Mouse (Mus musculus): ENCODE measurements around the gene Ostf1.

Ostf1 gene

GRCm38 (mm10) chr19:18644084-18644483 is 12.5 kb upstream of the Ostf1 start:
- DNase-seq = no peak

GRCm38 (mm10) chr19:18643411-18643810 is 11.8 kb upstream of the Ostf1 start:
- no peak for DNase-seq

- DNase-seq = no peak
Measured at GRCm38 (mm10) chr19:18641001-18641400, 9.4 kb upstream of the Ostf1 start.

DNA sequence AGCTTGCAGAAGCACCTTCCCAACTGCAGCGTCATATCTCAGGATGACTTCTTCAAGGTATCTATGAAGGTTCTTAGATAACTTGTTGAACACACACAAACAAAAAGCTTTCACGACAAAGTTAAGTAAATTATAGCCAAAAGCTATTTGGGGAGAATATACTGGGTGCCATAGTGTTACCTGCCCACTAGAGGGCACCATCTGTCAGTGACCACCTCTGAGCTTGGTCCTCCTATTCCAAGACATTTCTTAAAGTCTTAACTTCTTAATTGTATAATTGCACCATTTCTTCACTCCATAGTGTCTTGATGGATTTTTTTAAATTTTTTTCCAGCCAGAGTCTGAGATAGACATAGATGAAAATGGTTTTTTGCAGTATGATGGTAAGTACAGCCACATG is 7.9 kb upstream of the Ostf1 start:
- DNase-seq = no peak

DNA sequence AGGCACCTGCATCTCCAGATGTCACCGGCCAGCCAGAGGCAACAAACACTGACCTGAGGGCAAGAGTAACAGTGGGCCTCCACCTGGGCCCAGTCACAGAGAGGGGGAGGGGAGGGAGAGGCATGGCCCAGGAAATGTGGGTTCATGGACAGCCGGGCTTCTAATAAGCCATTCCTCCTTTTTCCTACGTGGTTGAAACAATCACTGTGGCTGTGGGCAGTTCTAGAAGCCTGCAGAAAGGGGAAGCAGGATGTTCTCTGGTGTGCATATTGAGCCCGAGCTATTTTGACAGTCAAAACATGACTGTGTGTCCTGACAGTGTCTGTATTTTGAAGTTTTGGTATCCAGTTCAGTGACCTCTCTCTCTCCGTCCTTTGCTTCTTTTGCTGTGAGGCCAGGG is 7.3 kb upstream of the Ostf1 start:
- peak in 1 of 2 experiments; percentile 33 for DNase-seq

GRCm38 (mm10) chr19:18637954-18638353 is 6.3 kb upstream of the Ostf1 start:
- DNase-seq = no peak

DNA sequence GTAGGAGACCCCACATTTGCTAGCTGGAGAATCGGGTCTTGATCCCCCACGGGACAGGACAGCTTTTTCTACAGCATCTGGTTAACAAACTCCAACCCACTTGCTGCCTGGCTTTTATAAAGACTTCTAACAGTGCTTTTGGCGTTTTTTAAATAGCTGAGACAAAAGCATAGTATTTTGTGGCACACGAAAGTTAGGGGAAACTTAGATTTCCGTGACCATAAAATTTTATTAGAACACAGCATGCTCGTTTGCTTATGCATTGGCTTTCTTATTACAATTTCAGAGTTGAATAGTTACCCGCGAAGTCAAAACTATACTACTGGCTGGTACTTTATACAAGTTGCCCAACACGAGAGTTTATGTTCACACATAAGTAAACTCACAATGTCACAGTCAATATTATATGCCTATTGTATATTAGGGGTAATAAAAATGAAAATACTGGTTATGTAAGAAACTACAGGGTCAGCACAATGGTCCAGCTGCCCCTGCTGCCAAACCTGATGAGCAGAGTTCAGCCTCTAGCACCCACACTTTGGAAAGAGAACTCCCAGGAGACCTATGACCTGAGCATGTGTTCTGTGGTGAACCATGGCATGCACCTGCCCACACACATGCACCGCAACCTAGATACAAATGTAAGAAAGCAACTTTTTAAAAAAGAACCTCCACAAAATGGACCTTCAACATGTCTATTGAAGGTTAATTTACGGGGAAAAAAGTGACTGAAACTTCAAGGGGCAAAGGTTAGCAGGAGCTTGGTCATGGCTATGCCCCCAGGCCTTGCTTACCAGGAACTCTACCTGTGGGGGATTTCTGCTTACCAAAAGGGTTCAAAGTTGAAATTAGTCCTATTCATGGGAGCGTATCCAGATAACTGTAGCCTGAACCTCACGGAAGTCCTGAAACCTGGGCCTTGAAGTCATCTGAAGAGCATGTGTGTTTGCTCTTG is 885 bp upstream of the Ostf1 start:
- DNase-seq = no peak

DNA sequence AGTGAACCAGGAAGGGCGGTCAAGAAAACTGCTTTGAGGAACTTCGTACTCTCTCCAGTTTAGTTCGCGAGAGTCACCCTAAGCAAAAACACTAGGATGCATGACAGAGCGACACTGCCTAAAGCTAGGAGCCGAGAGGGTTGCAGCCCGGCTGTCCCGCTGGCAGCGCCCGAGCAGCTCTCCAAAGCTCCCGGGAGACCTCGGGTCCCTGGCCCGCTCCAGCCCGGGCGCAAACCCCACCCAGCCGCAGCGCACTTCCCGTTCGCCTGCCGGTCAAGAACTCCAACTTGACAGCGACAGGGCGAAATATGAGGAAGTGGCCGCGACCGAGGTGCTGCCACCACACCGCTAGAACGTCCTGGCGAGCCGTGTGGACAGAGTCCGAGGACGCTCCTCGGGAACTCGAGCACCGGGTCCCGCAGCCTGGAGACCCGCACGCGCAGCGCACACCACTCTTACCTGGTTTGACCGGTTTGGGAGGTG is 421 bp downstream of the Ostf1 start:
- DNase-seq = peak; percentile 65 to 73

GRCm38 (mm10) chr19:18630221-18631119 is 1.2 kb downstream of the Ostf1 start:
- no peak for DNase-seq

GRCm38 (mm10) chr19:18629589-18629988 is 2.0 kb downstream of the Ostf1 start:
- DNase-seq = no peak

GRCm38 (mm10) chr19:18623894-18624293 is 7.7 kb downstream of the Ostf1 start:
- DNase-seq = no peak

- DNase-seq = no peak
Measured at GRCm38 (mm10) chr19:18619691-18620090, 11.9 kb downstream of the Ostf1 start.

GRCm38 (mm10) chr19:18619060-18619459 is 12.6 kb downstream of the Ostf1 start:
- no peak for DNase-seq

DNA sequence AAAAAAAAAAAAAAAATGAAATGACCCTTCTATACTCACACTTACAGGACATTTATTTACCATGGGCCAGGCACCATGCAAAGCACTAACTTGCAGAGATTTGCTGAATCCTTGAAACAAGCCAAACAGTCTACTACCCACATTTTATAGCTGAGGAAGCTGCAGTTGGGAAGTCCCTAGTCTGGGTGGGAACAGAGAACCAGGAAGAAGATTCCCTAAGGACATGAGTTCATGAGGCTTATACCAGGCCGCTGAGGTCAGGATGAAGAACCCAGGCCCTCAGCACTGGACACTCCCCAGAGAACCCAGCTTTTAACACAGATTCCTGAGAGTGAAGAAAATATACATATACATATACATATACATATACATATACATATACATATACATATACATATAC is 14.1 kb downstream of the Ostf1 start:
- DNase-seq = no peak

GRCm38 (mm10) chr19:18615680-18616240 is 15.9 kb downstream of the Ostf1 start:
- no peak for DNase-seq

- DNase-seq = no peak
Measured at GRCm38 (mm10) chr19:18614337-18614736, 17.3 kb downstream of the Ostf1 start.

GRCm38 (mm10) chr19:18608975-18609374 is 22.6 kb downstream of the Ostf1 start:
- DNase-seq = no peak

GRCm38 (mm10) chr19:18607907-18608306 is 23.7 kb downstream of the Ostf1 start:
- no peak for DNase-seq

DNA sequence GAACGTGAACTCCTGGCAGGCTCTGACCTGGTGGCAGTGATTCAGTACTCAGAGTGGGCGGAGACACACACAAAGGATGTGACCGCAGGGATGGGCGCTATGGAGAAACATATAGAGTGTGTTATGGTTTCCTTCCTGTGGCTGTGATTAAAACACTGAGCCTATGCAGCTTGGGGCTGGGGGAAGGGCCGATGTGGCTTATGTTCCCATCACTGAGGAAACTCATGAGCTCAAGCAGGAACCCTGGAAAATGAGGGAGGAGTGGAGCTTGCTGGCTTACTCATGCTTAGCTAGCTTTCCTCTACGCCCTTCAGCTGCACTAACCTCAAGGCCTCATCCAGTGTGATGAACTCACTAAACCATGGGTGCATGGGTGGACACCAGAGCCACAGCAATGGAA is 28.6 kb downstream of the Ostf1 start:
- no peak for DNase-seq

DNA sequence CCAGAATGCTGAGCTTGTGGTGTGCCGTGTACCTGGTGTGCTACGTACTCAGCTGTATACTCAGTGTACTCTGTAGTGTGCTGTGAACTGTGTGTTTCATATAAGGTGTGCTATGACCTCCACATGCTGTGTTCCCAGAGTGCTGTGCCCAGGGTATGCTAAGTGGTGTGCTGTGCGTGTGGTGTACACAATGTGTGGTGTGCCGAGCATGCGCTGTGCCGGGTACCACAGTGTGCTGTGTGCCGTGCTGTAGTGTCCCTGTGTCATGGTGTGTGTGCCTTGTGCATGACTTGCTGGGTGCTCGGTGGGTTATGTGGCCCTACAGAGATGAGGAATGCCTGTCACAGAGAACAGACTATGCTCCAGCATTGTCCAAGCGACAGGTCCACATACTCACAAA is 31.0 kb downstream of the Ostf1 start:
- no peak for DNase-seq

DNA sequence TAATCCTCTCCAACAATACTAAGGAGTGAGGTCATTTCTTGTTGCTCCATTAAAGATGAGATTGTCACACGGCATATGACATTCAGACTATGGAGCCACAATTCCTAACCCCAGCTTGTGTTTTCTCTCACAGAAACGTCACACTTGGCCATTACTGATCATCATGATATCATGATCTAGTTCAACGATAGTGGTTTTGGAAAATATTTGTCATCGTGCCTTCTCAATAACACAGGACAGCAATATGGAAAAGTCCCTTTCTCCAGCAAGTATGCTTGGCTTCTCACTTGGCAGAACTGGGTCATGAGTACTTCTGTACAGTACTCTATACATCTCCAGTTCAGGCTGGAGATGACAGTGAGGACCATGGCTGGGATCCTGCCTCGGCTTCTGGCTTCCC is 32.0 kb downstream of the Ostf1 start:
- DNase-seq = no peak

DNA sequence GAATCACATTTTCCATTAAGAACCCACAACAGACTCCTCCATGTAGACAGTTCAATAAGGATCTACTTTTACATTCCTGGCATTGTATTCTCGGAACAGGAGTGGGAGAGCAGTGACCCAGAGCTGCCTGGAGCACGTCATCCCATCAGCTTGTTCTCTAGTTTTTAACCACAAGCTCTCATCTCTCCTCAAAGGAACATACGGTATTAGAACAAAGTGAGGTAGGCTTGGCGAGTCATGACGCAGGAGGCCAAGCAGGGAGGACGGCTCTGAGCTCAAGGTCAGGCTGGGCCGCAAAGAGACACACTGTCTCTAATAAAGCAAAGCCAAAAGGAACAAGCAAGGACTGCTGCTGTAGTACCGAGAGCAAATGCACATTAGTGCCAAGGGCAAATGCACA is 32.6 kb downstream of the Ostf1 start:
- DNase-seq = no peak

DNA sequence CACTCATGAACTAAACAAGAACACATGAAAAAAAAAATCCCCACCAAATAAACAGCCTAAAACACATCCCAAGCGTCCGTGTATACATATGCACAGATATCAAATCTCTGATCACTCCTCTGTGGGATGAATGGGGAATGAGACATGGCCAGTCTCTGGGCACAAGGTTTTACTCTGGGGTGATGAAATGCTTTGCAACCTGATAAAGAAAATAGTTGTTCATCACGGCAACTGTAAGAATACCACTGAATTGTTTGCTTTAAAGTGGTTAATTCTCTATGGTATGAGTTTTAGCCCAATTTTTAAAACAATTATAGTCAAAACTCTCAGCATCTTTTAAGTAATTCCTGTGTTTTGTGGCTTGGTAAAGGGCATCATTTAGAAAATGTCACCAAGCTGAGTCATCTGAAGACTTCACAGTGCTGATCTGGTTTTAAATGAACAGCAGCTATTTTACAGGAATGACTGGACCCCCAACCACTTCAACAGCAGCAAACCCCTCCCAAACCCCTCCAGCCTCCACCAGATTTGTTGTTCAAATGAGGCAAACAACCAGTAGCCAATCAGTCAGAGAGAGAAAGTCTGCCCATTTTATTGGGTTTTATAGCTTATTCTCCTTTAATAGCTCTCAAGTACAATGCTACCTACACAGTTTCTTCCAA is 33.2 kb downstream of the Ostf1 start:
- no peak for DNase-seq

All from spleen, adult 18-20 months (tissue).